Mouse (Mus musculus): ENCODE results near the gene Cfc1.

DNA sequence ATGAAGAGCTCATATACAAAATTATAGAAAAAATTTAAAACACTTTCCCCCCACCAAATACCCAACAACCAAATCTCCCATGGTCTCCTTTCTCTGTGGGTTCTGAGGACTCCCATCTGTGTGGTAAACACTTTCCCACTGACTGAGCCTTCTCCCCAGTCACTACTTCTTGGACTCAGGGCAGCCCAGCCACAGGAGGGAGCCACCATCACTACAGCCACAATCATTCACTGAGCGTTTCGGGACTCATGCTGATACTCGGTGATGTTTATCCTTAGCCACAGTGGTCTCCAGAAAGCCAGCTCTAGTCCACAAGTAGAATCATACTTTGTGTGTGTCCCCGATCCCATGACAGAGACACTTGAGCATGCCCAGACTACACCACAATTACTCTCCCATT, 22.4 kb upstream of the Cfc1 start:
- TF ChIP-seq CTCF (IDR thresholded peaks at IDR 0.05; ENCODE audit: low read depth, low read length) (no peak), GATA1 (IDR thresholded peaks at IDR 0.05; ENCODE audit: borderline replicate concordance, low read length) (no peak), TAL1 (conservative IDR thresholded peaks at IDR 0.05; ENCODE audit: low read depth, low read length) (no peak)
